Mouse (Mus musculus) hindbrain, embryonic 11.5 days (tissue): ENCODE data around the gene Stoml2. TPM values are rescaled to one million over a fixed set of nuclear protein-coding genes. Genes with fewer than 3 reads are reported as not detected.

Experiments
- ATAC-seq: fragments of 200-750 bp; cut with Nextera tagmentation; 2 replicates; pipeline ENCODE4 v1.8.0; 2017; ENCODE audit warnings: mild to moderate bottlenecking, moderate TSS enrichment, moderate library complexity; ENCODE audit not compliant: low FRiP score
- DNase-seq: peaks from one replicate; pipeline ENCODE4 v3.0.0-alpha.2; 2015; ENCODE audit warnings: low spot score
- H3K27ac ChIP-seq: fragments of 300-500 bp; sonication (generic); 2 replicates; pipeline ENCODE4 v1.5.1; 2014; ENCODE audit warnings: mild to moderate bottlenecking, low read depth, low read length
- H3K27me3 ChIP-seq: fragments of 300-500 bp; sonication (generic); 2 replicates; pipeline ENCODE4 v1.6.1; 2014; ENCODE audit warnings: mild to moderate bottlenecking, low read length, moderate library complexity, mixed read lengths; ENCODE audit not compliant: control insufficient read depth, insufficient read depth
- H3K36me3 ChIP-seq: fragments of 300-500 bp; sonication (generic); 2 replicates; pipeline ENCODE4 v1.6.1; 2014; ENCODE audit warnings: mild to moderate bottlenecking, low read length, moderate library complexity, mixed read lengths; ENCODE audit not compliant: control insufficient read depth, insufficient read depth
- H3K4me1 ChIP-seq: fragments of 300-500 bp; sonication (generic); replicated peaks from 2 replicates; pipeline ENCODE4 v1.6.1; 2014; ENCODE audit warnings: low read length, mixed read lengths; ENCODE audit not compliant: control insufficient read depth, insufficient read depth
- H3K4me2 ChIP-seq: fragments of 300-500 bp; sonication (generic); replicated peaks from 2 replicates; pipeline ENCODE4 v1.6.1; 2014; ENCODE audit warnings: mild to moderate bottlenecking, low read depth, low read length
- H3K4me3 ChIP-seq: fragments of 300-500 bp; sonication (generic); 2 replicates; pipeline ENCODE4 v1.5.1; 2014; ENCODE audit warnings: low read depth, low read length
- H3K9ac ChIP-seq: fragments of 300-500 bp; sonication (generic); 2 replicates; pipeline ENCODE4 v1.6.1; 2014; ENCODE audit warnings: low read depth, low read length
- H3K9me3 ChIP-seq: fragments of 300-500 bp; sonication (generic); 2 replicates; pipeline ENCODE4 v1.6.1; 2016; ENCODE audit warnings: low read length; ENCODE audit not compliant: control insufficient read depth
- WGBS: fragments of 180-500 bp; shearing (Covaris S2); extraction: QIAGEN DNeasy Blood & Tissue Kit; methylation state at CpG from one replicate; pipeline ENCODE4 v1.1.7; 2014; 5-methylcytosine and 5-hydroxymethylcytosine counted together
- polyA plus RNA-seq: library from polyadenylated mRNA; unstranded; fragments of >200 nt; fragmentation: Nextera tagmentation; extraction: Ambion mirVana; gene quantifications from 2 replicates; pipeline ENCODE4 v1.2.1, GENCODE M21; 2014

Stoml2 gene
- polyA plus RNA-seq, 1 experiment from 2014 or later = 353 TPM

- Histone ChIP-seq H3K27me3 (no peaks in the 10 kb centered on the region), H3K9ac (no peak overlapping the region), H3K4me2 (no peak overlapping the region), H3K9me3 (no peaks in the 10 kb centered on the region), H3K4me3 (no peak overlapping the region), H3K36me3 (no peaks in the 10 kb centered on the region), H3K27ac (no peak overlapping the region), H3K4me1 (no peaks in the 10 kb centered on the region)
- WGBS = 89% methylated on average over 5 of the region's 5 CpGs
- ATAC-seq = no peak
- no peak for DNase-seq
These were observed 26.1 kb upstream of the Stoml2 start for GRCm38 (mm10) chr4:43057654-43058053.

GRCm38 (mm10) chr4:43052627-43053026 lies 21.1 kb upstream of the Stoml2 start:
- Histone ChIP-seq H3K27ac (no peak overlapping the region), H3K4me3 (no peak overlapping the region), H3K36me3 (no peaks in the 10 kb centered on the region), H3K9me3 (no peaks in the 10 kb centered on the region), H3K27me3 (no peaks in the 10 kb centered on the region), H3K4me2 (no peak overlapping the region), H3K4me1 (no peaks in the 10 kb centered on the region), H3K9ac (no peak overlapping the region)
- peak; percentile 62 for DNase-seq
- 10% methylated on average over 4 of the region's 4 CpGs for WGBS
- no peak for ATAC-seq

- peak; percentile 83 for DNase-seq
- H3K9ac ChIP-seq = no peak overlapping the region
- no peak overlapping the region for H3K27ac ChIP-seq
- no peak overlapping the region for H3K4me3 ChIP-seq
- 9% methylated on average over 5 of the region's 5 CpGs for WGBS
- no peaks in the 10 kb centered on the region for H3K27me3 ChIP-seq
- no peaks in the 10 kb centered on the region for H3K36me3 ChIP-seq
- no peaks in the 10 kb centered on the region for H3K9me3 ChIP-seq
- ATAC-seq = no peak
- 0 out of 2 replicates have a peak, but pooled peaks cover 2% of the 10 kb centered on the region for H3K4me1 ChIP-seq
- no peak overlapping the region for H3K4me2 ChIP-seq
These were observed 15.7 kb upstream of the Stoml2 start for GRCm38 (mm10) chr4:43047231-43047630.

GRCm38 (mm10) chr4:43046607-43047006 lies 15.1 kb upstream of the Stoml2 start:
- Histone ChIP-seq H3K4me3 (no peak overlapping the region), H3K27ac (no peak overlapping the region), H3K4me1 (0 out of 2 replicates have a peak, but pooled peaks cover 2% of the 10 kb centered on the region), H3K9ac (no peak overlapping the region), H3K4me2 (no peak overlapping the region), H3K9me3 (no peaks in the 10 kb centered on the region), H3K36me3 (no peaks in the 10 kb centered on the region), H3K27me3 (no peaks in the 10 kb centered on the region)
- DNase-seq = no peak
- ATAC-seq = no peak
- 60% methylated on average over 5 of the region's 5 CpGs for WGBS

- Histone ChIP-seq H3K27me3 (no peaks in the 10 kb centered on the region), H3K27ac (peak within 1 kb of the TSS; percentile 87), H3K9ac (peak within 1 kb of the TSS; percentile 49), H3K4me1 (0 out of 2 replicates have a peak, but pooled peaks cover 2% of the 10 kb centered on the region), H3K4me2 (peak within 1 kb of the TSS; percentile 45), H3K4me3 (peak within 1 kb of the TSS; percentile 49), H3K36me3 (no peaks in the 10 kb centered on the region), H3K9me3 (no peaks in the 10 kb centered on the region)
- WGBS = under 1% methylated on average over 33 of the region's 33 CpGs
- DNase-seq = peak; percentile 99
- peak; percentile 87 for ATAC-seq
These were observed 14.3 kb upstream of the Stoml2 start, which contains the start of gene Fam214b for GRCm38 (mm10) chr4:43045659-43046302. TSS of gene Fam214b (minus strand) at chr4:43046220.

- ATAC-seq (peak; percentile 17; the same call in 1 of the 2 replicates), DNase-seq (no peak)
- WGBS = 4% methylated on average over 13 of the region's 13 CpGs
- Histone ChIP-seq H3K36me3 (no peaks in the 10 kb centered on the region), H3K27ac (peak overlapping the region; percentile 87), H3K27me3 (no peaks in the 10 kb centered on the region), H3K9ac (peak overlapping the region; percentile 49), H3K4me3 (peak overlapping the region; percentile 49), H3K9me3 (no peaks in the 10 kb centered on the region), H3K4me2 (peak overlapping the region; percentile 45), H3K4me1 (0 out of 2 replicates have a peak, but pooled peaks cover 2% of the 10 kb centered on the region)
These were observed 13.8 kb upstream of the Stoml2 start for GRCm38 (mm10) chr4:43045285-43045658.

- Histone ChIP-seq H3K4me3 (peak overlapping the region; percentile 49), H3K9ac (peak overlapping the region; percentile 49), H3K4me1 (0 out of 2 replicates have a peak, but pooled peaks cover 2% of the 10 kb centered on the region), H3K4me2 (peak overlapping the region; percentile 45), H3K9me3 (no peaks in the 10 kb centered on the region), H3K27ac (peak overlapping the region; percentile 87), H3K36me3 (no peaks in the 10 kb centered on the region), H3K27me3 (no peaks in the 10 kb centered on the region)
- DNase-seq (peak; percentile 41), ATAC-seq (no peak)
- WGBS = 12% methylated on average over 4 of the region's 4 CpGs
These were observed 13.2 kb upstream of the Stoml2 start for GRCm38 (mm10) chr4:43044673-43045072.

- DNase-seq (peak; percentile 87), ATAC-seq (peak; percentile 77)
- Histone ChIP-seq H3K9me3 (no peaks in the 10 kb centered on the region), H3K4me2 (peak overlapping the region; percentile 45), H3K27me3 (no peaks in the 10 kb centered on the region), H3K4me3 (peak overlapping the region; percentile 49), H3K9ac (peak overlapping the region; percentile 49; the same call in 1 of the 2 replicates), H3K4me1 (peaks cover 5% of the 10 kb centered on the region; the same call in 1 of the 2 replicates), H3K27ac (peak overlapping the region; percentile 87), H3K36me3 (no peaks in the 10 kb centered on the region)
- WGBS = 13% methylated on average over 7 of the region's 7 CpGs
These were observed 12.3 kb upstream of the Stoml2 start for GRCm38 (mm10) chr4:43043644-43044357.
